Mouse (Mus musculus): Measurements from ENCODE around the gene Pecam1.

- TF ChIP-seq CTCF (IDR thresholded peaks at IDR 0.05; ENCODE audit: low read depth, low read length) (no peak), GATA1 (IDR thresholded peaks at IDR 0.05; ENCODE audit: borderline replicate concordance, low read length) (no peak), POLR2AphosphoS5 (IDR thresholded peaks at IDR 0.05; ENCODE audit: insufficient replicate concordance, low read depth, low read length) (no peak), TAL1 (conservative IDR thresholded peaks at IDR 0.05; ENCODE audit: low read depth, low read length) (no peak), GATA2 (IDR thresholded peaks at IDR 0.05; ENCODE audit: borderline replicate concordance, low read depth, low read length) (no peak)
Measured at GRCm38 (mm10) chr11:106727967-106728366, 22.5 kb downstream of the Pecam1 start.

Data from G1E (cell line).